Mouse (Mus musculus) erythroblast, adult 5-6 weeks (primary cell): ENCODE results near the gene Timmdc1. TPM values are rescaled to one million over a fixed set of nuclear protein-coding genes. Genes with fewer than 3 reads are reported as not detected.

Source experiments
- total RNA-seq, 2 experiments: library from RNA; stranded (forward) in 1 of 2; stranded (reverse) in 1 of 2; fragments of 150-400 nt in 1 of 2; fragments of 200-764, 138-1000 nt in 1 of 2; gene quantifications; 2 replicates each; pipeline versions ENCODE4 v1.2.3 to v1.2.4; 2015 to 2017; ENCODE audit warnings: low replicate concordance in 2 of 2

Timmdc1 gene
- total RNA-seq, 2 experiments from 2014 or later, result 1.5 to 3.8 TPM

Other genes with a start within 250 kb of the Timmdc1 start
- gene Nr1i2, start 227.8 kb downstream of the Timmdc1 start, total RNA-seq (2015; ENCODE audit: low replicate concordance), result not detected in 2 replicates
- gene Nr1i2, start 227.8 kb downstream of the Timmdc1 start, total RNA-seq (2017; ENCODE audit: low replicate concordance), result not detected in 2 replicates
- gene Maats1, start 180.5 kb downstream of the Timmdc1 start, total RNA-seq (2015; ENCODE audit: low replicate concordance), result 0.42 TPM in 1 of 2 replicates, not detected in the other
- gene Maats1, start 180.5 kb downstream of the Timmdc1 start, total RNA-seq (2017; ENCODE audit: low replicate concordance), result not detected in 2 replicates
- 53.5 and 84.5 TPM in 2 replicates for gene Cox17, start 175.7 kb downstream of the Timmdc1 start, total RNA-seq (2015; ENCODE audit: low replicate concordance)
- 93.1 and 317 TPM in 2 replicates for gene Cox17, start 175.7 kb downstream of the Timmdc1 start, total RNA-seq (2017; ENCODE audit: low replicate concordance)
- not detected in 2 replicates for gene Gm21987, start 175.6 kb downstream of the Timmdc1 start, total RNA-seq (2015; ENCODE audit: low replicate concordance)
- gene Gm21987, start 175.6 kb downstream of the Timmdc1 start, total RNA-seq (2017; ENCODE audit: low replicate concordance), result not detected in 2 replicates
- 24.9 and 26.5 TPM in 2 replicates for gene Popdc2, start 160.5 kb downstream of the Timmdc1 start, total RNA-seq (2015; ENCODE audit: low replicate concordance)
- 6.2 and 14.2 TPM in 2 replicates for gene Popdc2, start 160.5 kb downstream of the Timmdc1 start, total RNA-seq (2017; ENCODE audit: low replicate concordance)
- gene Pla1a, start 89.5 kb downstream of the Timmdc1 start, total RNA-seq (2015; ENCODE audit: low replicate concordance), result 3.7 TPM in 1 of 2 replicates, not detected in the other
- gene Pla1a, start 89.5 kb downstream of the Timmdc1 start, total RNA-seq (2017; ENCODE audit: low replicate concordance), result 0.28 TPM in 1 of 2 replicates, not detected in the other
- gene Adprh, start 70.0 kb downstream of the Timmdc1 start, total RNA-seq (2015; ENCODE audit: low replicate concordance), result 6.1 and 9.2 TPM in 2 replicates
- gene Adprh, start 70.0 kb downstream of the Timmdc1 start, total RNA-seq (2017; ENCODE audit: low replicate concordance), result 2.2 and 4.6 TPM in 2 replicates
- not detected in 2 replicates for gene Cd80, start 67.1 kb downstream of the Timmdc1 start, total RNA-seq (2015; ENCODE audit: low replicate concordance)
- 0.77 and 0.98 TPM in 2 replicates for gene Cd80, start 67.1 kb downstream of the Timmdc1 start, total RNA-seq (2017; ENCODE audit: low replicate concordance)
- gene Poglut1, start 27.6 kb upstream of the Timmdc1 start, total RNA-seq (2015; ENCODE audit: low replicate concordance), result 7.3 and 8.5 TPM in 2 replicates
- gene Poglut1, start 27.6 kb upstream of the Timmdc1 start, total RNA-seq (2017; ENCODE audit: low replicate concordance), result 3.2 and 3.6 TPM in 2 replicates
- gene Tmem39a, start 36.0 kb upstream of the Timmdc1 start, total RNA-seq (2015; ENCODE audit: low replicate concordance), result 16.1 and 24.2 TPM in 2 replicates
- gene Tmem39a, start 36.0 kb upstream of the Timmdc1 start, total RNA-seq (2017; ENCODE audit: low replicate concordance), result 15.8 and 26.2 TPM in 2 replicates
- 2.7 TPM in 2 replicates for gene Arhgap31, start 190.6 kb upstream of the Timmdc1 start, total RNA-seq (2015; ENCODE audit: low replicate concordance)
- 2.0 and 2.3 TPM in 2 replicates for gene Arhgap31, start 190.6 kb upstream of the Timmdc1 start, total RNA-seq (2017; ENCODE audit: low replicate concordance)
- gene B4galt4, start 219.6 kb upstream of the Timmdc1 start, total RNA-seq (2015; ENCODE audit: low replicate concordance), result 7.7 and 19.4 TPM in 2 replicates
- gene B4galt4, start 219.6 kb upstream of the Timmdc1 start, total RNA-seq (2017; ENCODE audit: low replicate concordance), result 4.4 and 7.4 TPM in 2 replicates